Mouse (Mus musculus): ENCODE results near the gene Rbm48.

DNA sequence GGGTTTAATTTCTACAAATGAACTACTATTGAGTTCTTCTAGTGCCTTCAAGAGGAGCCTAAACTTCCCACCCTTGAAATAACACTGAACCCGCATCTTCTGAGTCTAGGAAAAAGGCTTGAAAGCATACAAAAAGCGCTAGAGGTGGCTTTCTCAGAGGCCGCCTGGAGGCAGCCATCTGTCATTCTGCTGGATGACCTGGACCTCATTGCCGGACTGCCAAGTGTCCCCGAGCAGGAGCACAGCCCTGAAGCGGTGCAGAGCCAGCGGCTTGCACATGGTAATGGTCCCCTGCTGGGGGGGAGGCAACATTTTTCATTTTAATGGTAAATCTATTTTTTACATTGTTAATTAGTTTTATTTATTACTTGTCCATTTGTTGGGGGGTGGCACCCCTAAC is 24.1 kb upstream of the Rbm48 start:
- no peak for TF ChIP-seq POLR2A (IDR thresholded peaks at IDR 0.05; ENCODE audit: insufficient read depth, low read depth, low read length)
- TF ChIP-seq CTCF (IDR thresholded peaks at IDR 0.05; ENCODE audit: insufficient read depth, low read depth, low read length), result no peak

All from olfactory bulb, adult 2 months (tissue).